8 mouse cellular contexts compared by ENCODE assay signal in genomic region chr2:92915659-92916631, GRCm38 (mm10). TPM values are rescaled to one million over a fixed set of nuclear protein-coding genes. Genes with fewer than 3 reads are reported as not detected.
DNase-seq lines count a peak whose midpoint lies in the region; ATAC-seq and TF ChIP-seq lines count a peak whose summit lies in the region.

No protein-coding gene starts in this region.

- intact Hi-C loops in left cerebral cortex, postnatal 10 days (cut with DNase I), result loop anchor here (5.0 kb wide), 1 partner anchor 41 kb away; no protein-coding TSS in a partner anchor

- H3K9me3 ChIP-seq in heart, embryonic 10.5 days, result no peaks in the 10 kb centered on the region
- no peaks in the 10 kb centered on the region for H3K9me3 ChIP-seq in E14TG2a.4 (ENCODE audit: low read length)
- no peaks in the 10 kb centered on the region for H3K9me3 ChIP-seq in midbrain, embryonic 10.5 days (replicated peaks)

- H3K4me1 ChIP-seq in heart, embryonic 10.5 days, result peaks cover 17% of the 10 kb centered on the region
- peaks cover 34% of the 10 kb centered on the region for H3K4me1 ChIP-seq in E14TG2a.4 (replicated peaks; ENCODE audit: low read depth, low read length)
- no peaks in the 10 kb centered on the region for H3K4me1 ChIP-seq in embryonic fibroblast, embryonic 13.5 days (ENCODE audit: control insufficient read depth, insufficient read depth, low read length)
- peaks cover 76% of the 10 kb centered on the region for H3K4me1 ChIP-seq in midbrain, embryonic 10.5 days

- 9% methylated on average over 9 of the region's 10 CpGs for WGBS in heart, embryonic 10.5 days
- WGBS in midbrain, embryonic 10.5 days, result 19% methylated on average over 9 of the region's 10 CpGs

- H3K27me3 ChIP-seq in heart, embryonic 10.5 days (ENCODE audit: insufficient read depth, poor library complexity, severe bottlenecking), result peaks cover 68% of the 10 kb centered on the region
- H3K27me3 ChIP-seq in E14TG2a.4 (ENCODE audit: insufficient read depth, low read length), result peaks cover 59% of the 10 kb centered on the region
- peaks cover 63% of the 10 kb centered on the region for H3K27me3 ChIP-seq in midbrain, embryonic 10.5 days (ENCODE audit: low read depth, poor library complexity, severe bottlenecking)

- TF ChIP-seq POLR2A in embryonic fibroblast, embryonic 13.5 days (IDR thresholded peaks at IDR 0.05; ENCODE audit: low read depth, low read length), result no peak

- H3K4me3 ChIP-seq in heart, embryonic 10.5 days, result peak overlapping the region; percentile 62
- peak overlapping the region; percentile 76 for H3K4me3 ChIP-seq in E14TG2a.4 (replicated peaks; ENCODE audit: low read length)
- peak overlapping the region; percentile 23 for H3K4me3 ChIP-seq in embryonic fibroblast, embryonic 13.5 days (ENCODE audit: insufficient read depth, low read length)
- peak overlapping the region; percentile 63 for H3K4me3 ChIP-seq in midbrain, embryonic 10.5 days

- no peak for ATAC-seq in monocyte, adult 5-6 weeks (replicated peaks; ENCODE audit: insufficient number of reproducible peaks, low FRiP score, low TSS enrichment, poor library complexity, severe bottlenecking)

- H3K36me3 ChIP-seq in heart, embryonic 10.5 days, result no peaks in the 10 kb centered on the region
- H3K36me3 ChIP-seq in E14TG2a.4 (ENCODE audit: insufficient read depth, low read length), result no peaks in the 10 kb centered on the region
- H3K36me3 ChIP-seq in midbrain, embryonic 10.5 days, result no peaks in the 10 kb centered on the region

- no peak for TF ChIP-seq CTCF in E14TG2a.4 (conservative IDR thresholded peaks at IDR 0.05; ENCODE audit: low read length)
- TF ChIP-seq CTCF in embryonic fibroblast, embryonic 13.5 days (IDR thresholded peaks at IDR 0.05; ENCODE audit: borderline replicate concordance, insufficient read depth, low read length), result no peak

- DNase-seq in heart, embryonic 10.5 days (ENCODE audit: low spot score), result no peak
- no peak for DNase-seq in heart, postnatal 4 days
- DNase-seq in midbrain, embryonic 10.5 days (ENCODE audit: low spot score), result peak; percentile 41
- no peak for DNase-seq in gastrocnemius, postnatal 4 days (ENCODE audit: low spot score in 2 of 2)
- no peak for DNase-seq in left cerebral cortex, postnatal 10 days (ENCODE audit: extremely low spot score in 1 of 2, low spot score in 2 of 2)

- no peak overlapping the region for H3K27ac ChIP-seq in heart, embryonic 10.5 days
- no peak overlapping the region for H3K27ac ChIP-seq in embryonic fibroblast, embryonic 13.5 days (ENCODE audit: insufficient read depth, low read length)
- H3K27ac ChIP-seq in midbrain, embryonic 10.5 days (replicated peaks), result peak overlapping the region; percentile 79

RNA-seq across cellular contexts. Expression of gene Syt13, which starts 1.0 kb away (rescaled TPM):
- 0.92 and 1.2 TPM in 2 replicates for polyA plus RNA-seq in heart, embryonic 10.5 days (2016; fragmentation: Nextera tagmentation; extraction: Ambion mirVana)
- under 1 TPM; 0.17 to 0.41 TPM for total RNA-seq in heart, postnatal 4 days (2021)
- 9.2 and 13.4 TPM in 2 replicates for polyA plus RNA-seq in embryonic fibroblast, embryonic 13.5 days (2011; ENCODE audit: insufficient read length, low read depth, missing spikeins)
- 11.1 and 15.0 TPM in 2 replicates for polyA plus RNA-seq in midbrain, embryonic 10.5 days (2016; fragmentation: Nextera tagmentation; extraction: Ambion mirVana)
- total RNA-seq in monocyte, adult 5-6 weeks (2017), result 0.58 TPM in 1 of 3 replicates, not detected in the others
- 1 to 10 TPM; 3.5 to 4.1 TPM for total RNA-seq in gastrocnemius, postnatal 4 days (2021)
- total RNA-seq in left cerebral cortex, postnatal 10 days (2021), result 10 to 100 TPM; 90.0 to 95.7 TPM

Comparison
In these comparisons a context has a peak if more than half of its experiments do, and no peak if none do; other contexts are left out.
1. H3K4me3 ChIP-seq: peak in every context shown above with its lines; median percentile 76 in E14TG2a.4; 63 in midbrain, embryonic 10.5 days; 62 in heart, embryonic 10.5 days; 23 in embryonic fibroblast, embryonic 13.5 days.
2. RNA of gene Syt13, which starts 1.0 kb away (total RNA-seq): 90.0 to 95.7 TPM in left cerebral cortex, postnatal 10 days; 3.5 to 4.1 TPM in gastrocnemius, postnatal 4 days, 0.17 to 0.41 TPM in heart, postnatal 4 days and 0.58 TPM in monocyte, adult 5-6 weeks; every median in the first group is over 10 times any median in the second.